Mouse (Mus musculus) retina, embryonic 14.5 days (tissue): ENCODE results near the gene Clcnkb.

Experiments used
- DNase-seq: peaks from one replicate; pipeline ENCODE4 v3.0.0-alpha.2; 2015; ENCODE audit warnings: low spot score

Gene Clcnkb

DNA sequence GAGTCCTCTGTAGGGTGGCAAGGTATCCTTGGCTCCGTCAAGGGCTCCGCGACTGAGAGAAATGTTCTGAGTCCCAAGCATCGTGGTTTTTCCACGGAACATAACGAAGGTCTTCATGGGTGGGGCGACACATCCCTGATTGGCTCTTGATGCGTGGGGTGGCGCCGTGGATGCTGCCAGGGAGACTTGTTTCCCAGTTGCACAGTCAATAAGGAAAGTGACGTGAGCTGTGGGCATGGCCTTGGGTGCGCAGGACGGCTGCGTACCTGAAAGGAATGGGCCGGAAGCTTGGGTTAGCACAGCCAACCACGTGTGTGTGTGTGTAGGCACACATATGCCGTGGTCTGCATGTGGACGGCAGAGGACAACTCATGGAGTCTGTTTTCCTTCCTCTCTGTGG is 17.4 kb upstream of the Clcnkb start:
- DNase-seq = no peak

GRCm38 (mm10) chr4:141432666-141433065 is 16.9 kb upstream of the Clcnkb start:
- DNase-seq = no peak

DNA sequence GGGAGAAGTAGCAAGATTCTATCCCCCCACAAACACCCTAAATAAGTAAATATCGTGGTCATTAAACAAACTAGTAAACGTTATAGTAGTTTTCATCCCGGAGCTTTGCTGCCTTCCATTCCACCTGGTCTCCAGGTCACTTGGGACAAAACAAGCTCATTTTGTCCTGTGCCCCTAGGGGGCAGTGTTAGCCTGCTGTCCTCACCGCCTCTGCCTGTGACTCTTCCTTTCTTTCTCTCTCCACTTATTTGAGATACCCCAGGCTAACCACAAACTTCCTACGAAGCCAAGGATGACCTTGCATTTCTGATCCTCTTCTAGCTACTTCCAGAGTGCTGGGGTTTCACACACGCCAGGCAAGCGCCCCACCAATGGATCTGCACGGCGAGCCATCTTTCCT is 15.2 kb upstream of the Clcnkb start:
- DNase-seq = peak; percentile 90

DNA sequence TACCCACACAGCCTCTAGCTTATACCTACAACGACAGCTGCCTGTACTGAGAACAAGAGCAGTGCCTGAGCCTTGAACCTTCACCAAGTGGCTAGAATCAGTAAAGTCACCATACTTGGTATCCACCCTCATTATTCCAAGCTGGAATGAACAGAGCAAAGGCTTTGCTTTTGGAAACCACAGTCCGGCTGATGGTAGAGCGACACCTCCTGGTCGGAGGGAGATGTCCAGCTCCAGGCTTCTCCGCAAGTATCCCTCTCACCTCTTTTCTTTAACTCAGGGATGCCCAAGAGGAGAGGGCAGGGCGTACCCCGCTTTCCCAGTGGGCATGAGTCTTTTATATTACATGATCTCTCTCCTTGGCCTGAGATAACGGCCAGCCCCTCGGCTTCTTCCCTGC is 14.0 kb upstream of the Clcnkb start:
- DNase-seq = peak; percentile 59

DNA sequence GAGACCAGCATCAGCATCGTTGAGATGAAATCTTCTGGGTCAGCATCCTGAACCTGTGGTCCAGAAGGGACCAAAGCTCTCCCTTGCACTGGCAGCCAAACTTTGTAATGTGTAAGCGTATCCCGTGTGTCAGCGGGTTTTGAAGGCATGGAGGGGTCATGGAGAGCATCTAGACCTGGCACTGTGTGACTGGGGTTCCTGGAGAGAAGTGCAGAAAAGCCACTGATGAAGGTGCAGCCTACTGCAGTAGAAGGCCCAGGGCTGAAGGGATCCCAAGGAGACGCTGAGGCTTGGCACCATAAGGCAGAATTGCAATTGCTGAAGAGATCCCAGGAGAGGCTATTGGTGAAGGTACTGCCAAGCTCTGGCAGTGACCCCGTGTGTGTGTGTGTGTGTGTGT is 13.6 kb upstream of the Clcnkb start:
- DNase-seq = no peak

DNA sequence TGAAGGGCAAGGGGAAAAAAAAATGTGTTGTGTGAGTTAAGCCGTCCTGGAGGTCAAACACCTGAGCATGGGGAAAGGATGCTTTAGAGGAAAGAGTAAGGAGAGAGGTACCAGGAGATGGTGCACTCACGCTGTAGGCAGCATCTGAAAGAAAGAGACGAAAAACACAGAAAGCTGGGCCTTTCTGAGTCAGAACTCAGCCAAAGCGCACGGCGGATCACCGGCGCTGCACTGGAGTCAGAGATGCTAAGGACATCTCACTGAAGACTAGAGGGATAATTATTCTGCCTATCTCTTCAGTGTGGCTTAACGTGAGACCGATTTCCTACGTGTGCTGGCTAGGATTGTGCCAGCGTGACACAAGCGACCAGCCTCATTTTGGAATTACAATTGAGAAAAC is 12.1 kb upstream of the Clcnkb start:
- no peak for DNase-seq

DNA sequence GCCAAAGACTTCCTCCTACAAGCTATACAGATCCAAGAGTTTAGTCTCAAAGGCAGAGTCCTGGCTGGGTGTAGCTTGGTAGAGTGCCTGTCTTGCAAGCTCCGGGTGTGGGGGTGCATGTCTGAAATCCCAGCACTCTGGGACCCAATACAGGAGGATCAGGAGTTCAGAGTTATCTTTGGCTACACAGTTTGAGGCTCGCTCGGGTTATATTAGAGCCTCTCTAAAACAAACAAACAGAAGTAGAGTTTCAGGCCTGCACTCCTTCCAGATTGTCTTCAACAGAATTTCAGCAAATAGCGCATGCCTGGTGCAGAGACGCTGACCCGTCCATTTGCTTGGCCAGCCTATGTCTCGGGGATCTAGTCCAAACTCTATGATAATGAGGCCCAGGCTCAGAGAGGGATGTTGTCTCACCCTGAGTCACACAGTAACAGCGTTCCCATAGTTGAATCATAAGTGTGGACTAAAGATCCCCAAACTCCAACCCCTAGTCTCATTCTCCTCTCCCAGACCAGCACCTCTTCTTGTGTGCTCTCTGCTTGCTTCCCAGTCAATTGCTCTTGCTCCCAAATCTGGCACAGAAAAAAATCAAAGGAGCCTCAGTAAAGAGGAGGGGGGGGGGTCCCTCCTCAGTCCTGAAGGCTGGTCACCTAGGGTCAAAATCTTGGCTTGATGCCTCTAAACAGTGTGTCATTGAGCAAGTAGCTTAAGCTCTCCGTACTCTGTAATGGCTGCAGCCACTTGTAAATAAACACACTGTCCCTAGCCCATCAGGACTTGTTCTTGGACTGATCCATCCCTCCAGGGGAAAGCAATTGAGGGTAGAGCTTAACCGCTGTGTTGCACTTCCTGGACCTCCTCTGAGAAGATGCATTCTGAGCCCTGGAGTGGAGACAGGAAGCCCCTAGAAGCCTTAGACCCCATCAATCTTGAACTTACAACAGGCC is 11.3 kb upstream of the Clcnkb start:
- no peak for DNase-seq

DNA sequence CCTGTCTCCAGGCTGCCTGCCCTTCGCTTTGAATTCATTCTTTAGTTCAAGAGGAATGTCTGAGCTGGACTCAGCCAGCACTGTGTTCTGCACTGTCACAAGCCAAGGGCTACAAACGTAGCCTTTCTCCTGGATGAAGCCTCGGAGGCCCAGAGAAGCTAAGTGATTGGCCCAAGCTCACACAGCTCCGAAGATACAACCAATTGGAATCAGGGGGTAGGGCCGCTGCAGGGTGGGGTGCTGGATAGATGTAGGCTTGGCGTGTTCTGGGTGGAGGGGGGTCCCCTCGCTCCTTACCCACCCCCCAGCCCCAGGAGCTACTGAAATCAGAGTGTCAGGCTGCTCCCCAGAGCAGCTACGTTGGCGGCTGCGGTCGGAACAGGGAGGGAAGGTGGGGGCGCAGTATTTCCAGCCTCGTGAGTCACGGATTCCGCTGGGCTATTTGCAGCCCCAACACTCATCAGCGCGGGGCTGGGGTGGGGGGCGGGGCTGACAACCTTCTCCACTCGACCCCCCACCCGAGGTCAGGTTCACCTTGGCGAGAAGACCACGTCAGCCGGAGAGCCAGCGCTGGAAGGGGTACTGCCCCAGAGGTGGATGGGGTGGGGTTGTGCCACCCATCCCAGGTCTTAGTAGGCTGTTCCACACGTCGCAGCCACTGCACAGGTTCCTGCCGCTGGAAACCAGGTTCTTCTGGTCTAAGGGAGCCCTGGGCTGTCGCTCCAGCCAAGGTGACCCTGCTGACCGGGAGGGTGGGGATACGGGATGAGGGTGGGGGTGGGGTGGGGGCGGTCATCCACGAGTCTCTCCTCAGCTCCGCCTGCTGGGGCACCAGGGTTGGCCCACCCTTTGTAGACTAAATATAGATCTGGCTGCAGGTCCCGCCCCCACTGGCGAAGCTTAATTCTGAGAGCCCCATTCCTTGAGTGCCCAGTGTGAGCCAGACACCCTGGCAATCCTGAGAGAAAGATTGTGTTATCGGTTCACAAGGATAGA is 10.0 kb upstream of the Clcnkb start:
- peak; percentile 18 for DNase-seq

DNA sequence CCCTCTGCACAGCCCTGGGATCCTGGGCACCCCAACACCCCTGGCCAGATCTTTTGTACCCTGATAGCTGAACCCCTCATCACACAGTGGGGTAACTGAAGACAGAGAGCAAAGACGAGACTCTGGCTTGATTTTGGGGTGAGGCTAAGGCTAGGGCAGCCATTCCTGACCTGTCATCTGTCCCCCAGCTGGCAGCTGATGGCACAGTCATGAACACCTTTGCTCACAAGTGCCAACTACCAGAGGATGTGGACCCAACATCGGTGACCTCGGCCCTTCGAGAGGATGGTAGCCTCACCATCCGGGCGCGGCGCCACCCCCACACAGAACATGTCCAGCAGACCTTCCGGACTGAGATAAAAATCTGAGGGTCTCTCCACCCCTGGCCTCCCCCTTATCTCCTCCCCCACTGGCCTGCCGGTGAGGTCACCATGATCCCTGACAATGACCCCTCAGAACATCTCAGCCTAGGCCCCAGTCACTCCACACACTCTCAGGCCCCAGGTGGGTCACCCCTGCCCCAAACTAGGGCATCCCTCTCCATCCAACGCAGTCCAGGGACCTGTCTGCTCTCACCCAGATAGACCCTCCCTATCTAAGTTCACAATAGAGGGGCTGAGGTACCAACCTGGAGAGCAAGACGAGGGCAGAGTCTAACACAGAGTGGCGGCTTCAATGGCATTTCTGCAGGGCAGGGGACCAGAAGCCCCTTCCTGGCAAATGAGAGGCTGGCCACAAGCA is 8.0 kb upstream of the Clcnkb start:
- no peak for DNase-seq

DNA sequence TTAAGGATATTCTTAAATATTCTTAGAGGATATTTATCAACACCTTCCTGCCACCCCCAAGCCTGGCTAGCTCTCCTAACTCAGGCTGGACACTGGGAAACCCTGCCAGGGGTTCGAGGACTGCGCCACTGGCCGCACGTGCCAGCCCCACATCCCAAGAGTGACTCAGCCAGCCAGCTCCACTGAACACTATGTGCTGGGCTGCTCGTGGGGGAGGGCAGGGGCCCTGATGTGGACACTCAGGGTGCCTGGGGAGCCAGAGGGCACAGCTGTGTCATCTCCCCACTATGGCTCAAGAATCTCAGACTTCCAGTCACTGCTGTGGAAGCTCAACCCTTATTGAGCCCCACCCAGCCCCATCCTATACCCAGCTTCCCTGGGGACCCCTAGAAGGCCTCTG is 7.5 kb upstream of the Clcnkb start:
- DNase-seq = no peak

DNA sequence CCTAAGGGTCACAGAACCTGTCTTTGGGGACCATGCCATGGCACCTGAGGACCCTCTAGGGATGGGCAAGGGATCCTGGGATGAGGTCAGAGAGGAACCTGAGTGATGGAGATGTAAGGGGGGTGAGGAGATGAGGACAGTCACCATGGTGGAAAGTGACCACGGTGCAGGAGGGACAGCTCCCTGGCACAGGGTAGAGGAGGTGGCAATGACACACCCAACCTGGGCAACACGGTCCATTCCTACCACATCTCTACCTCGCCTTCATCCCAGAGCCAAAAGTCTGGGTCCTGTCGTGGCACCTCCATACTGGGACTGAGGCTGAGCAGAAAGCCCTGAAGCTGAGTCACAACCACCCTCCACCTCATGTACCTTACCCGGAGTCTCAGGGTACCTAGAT is 7.0 kb upstream of the Clcnkb start:
- no peak for DNase-seq

DNA sequence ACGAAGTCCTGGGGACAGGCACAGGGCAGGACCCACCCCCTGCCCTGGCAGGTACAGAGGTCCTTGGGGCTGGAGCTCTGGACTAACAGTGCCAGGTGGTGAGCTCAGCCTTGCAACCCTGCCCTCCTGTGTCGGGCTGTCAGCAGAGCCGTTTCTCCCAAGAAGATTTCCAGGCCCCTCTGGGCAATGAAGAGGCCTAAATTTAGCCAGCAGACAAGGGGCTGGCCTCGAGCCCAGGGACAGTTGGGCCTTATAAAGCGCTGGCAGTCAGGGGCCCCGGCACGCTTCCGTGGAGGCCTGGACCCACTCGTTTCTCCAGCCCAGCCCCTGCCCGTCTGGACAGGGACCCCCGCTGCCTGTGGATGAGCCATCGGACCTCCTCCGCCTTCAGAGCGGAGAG is 5.6 kb upstream of the Clcnkb start:
- no peak for DNase-seq

GRCm38 (mm10) chr4:141420886-141421285 is 5.1 kb upstream of the Clcnkb start:
- no peak for DNase-seq

DNA sequence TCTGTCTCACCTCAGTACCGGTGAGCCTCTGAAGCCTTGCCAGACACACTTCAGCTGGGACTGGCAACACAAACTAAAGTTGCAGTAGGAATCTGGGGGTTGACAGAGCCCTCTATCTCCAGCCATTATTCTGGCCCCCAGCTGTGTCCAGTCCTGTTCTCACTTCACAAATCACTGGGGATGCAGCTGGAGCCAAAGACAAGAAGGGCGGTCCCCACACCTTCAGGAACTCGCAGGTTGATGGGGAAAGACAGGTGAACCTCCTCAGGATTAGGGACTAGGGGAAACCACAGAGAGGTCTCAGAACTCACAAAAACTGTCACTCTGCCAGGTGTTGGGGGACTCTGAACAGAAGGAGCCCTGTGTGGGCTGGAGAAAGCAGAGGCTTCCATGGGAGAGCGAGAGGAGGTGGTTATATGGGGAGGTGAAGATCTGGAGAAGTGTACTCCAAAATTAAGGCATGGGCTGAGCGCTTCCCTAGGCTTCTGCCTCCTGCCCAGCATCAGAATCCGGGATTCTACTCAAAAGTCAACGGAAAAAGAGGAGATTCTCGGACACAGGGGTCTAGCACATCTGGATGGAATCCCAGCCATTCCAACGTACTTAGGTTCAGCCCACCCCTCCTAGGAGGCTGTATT is 4.5 kb upstream of the Clcnkb start, which contains the start of gene Hspb7:
TSS of gene Hspb7 (plus strand) at position 588 of the 638 bp plus-strand sequence.
- no peak for DNase-seq

GRCm38 (mm10) chr4:141419398-141420191 is 3.8 kb upstream of the Clcnkb start:
- no peak for DNase-seq

DNA sequence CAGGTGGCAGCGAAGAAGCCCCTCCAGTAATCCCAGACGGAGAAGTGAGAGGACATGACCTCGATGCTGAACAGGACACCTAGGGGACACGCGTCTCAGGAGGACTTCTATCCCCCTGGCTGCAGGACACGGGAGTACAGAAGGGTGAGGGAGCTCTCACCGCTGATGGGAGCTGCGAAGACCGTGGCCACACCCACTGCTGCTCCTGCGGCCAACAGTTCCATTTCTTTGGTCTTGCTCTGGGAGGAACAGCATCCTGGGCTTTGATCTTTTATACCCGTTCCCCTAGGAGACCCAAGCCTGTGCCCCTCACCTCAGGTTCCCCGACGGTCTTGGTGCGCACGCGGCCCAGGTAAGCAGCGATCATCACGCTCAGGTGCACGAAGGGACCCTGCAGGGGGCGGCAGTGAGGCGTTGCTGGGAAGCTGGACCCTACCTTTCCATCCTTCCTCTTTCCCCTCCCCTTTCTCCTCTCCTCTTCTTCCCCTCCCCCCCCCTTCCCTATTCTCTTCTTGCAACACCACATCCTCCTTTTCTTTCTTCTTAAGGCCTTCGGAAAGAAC is 4.3 kb downstream of the Clcnkb start:
- DNase-seq = peak; percentile 11

GRCm38 (mm10) chr4:141408577-141408976 is 7.2 kb downstream of the Clcnkb start:
- no peak for DNase-seq

DNA sequence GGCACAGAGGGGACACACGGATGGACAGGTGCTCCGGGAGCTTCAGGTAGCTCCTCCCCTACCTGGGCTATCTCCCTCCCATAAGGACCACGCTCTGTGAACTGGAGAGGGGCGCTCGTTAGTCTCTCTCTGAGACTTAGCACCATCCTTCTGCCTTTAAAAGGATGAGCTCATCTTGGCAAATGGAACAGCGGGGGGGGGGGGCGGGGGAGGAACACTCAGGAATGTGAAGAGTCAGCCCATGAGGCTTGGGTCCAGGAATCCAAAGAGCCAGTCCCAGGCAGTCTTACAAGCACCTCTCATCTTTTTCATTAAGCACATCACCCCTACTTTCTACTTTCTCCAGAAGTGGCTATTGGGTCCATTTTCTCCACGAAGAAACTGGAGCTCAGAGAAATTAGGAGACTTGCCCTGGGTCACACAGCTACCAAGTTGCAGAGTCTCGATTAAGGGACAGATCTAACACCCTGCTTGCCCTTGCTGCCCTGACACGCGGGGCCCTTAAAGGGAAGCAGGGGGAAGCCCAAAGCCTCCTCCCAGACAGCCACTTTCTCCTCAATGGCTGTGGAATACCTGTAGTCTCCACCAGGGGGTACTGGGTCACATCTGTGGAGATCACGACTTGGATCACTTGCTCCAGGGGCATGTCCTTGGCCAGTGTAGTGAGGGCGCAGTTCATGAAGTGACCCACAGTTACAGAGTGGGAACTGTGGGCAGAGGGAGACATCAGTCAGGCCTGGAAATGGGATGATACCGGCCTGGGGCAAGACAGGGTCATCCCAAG is 9.1 kb downstream of the Clcnkb start:
- peak; percentile 63 for DNase-seq

DNA sequence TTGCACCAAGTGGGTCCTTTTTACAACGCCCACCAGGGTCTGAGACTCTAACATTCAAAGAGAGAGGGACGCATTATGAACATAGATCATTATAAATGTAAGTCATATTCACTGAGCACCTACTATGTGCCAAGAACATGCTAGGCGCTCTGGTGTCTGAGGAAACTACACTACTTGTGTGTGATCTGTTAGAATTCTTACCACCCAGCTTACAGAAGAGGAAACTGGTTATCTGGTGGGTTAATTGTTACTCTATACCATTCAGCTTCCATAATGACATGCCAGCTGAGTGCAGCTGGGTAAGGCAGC is 10.5 kb downstream of the Clcnkb start:
- no peak for DNase-seq
